Mouse (Mus musculus): ENCODE measurements around the gene Heatr6.

The Heatr6 gene

GRCm38 (mm10) chr11:83747376-83748265 is 5.9 kb upstream of the Heatr6 start:
- DNase-seq (ENCODE audit: low spot score): no peak

GRCm38 (mm10) chr11:83754227-83754626 is 731 bp downstream of the Heatr6 start:
- no peak for DNase-seq (ENCODE audit: low spot score)

GRCm38 (mm10) chr11:83767306-83767705 is 13.8 kb downstream of the Heatr6 start:
- DNase-seq (ENCODE audit: low spot score): no peak

GRCm38 (mm10) chr11:83768976-83769375 is 15.5 kb downstream of the Heatr6 start:
- DNase-seq (ENCODE audit: low spot score): no peak

- DNase-seq (ENCODE audit: low spot score): no peak
Measured at GRCm38 (mm10) chr11:83771014-83771413, 17.5 kb downstream of the Heatr6 start.

GRCm38 (mm10) chr11:83772341-83772740 is 18.8 kb downstream of the Heatr6 start:
- DNase-seq (ENCODE audit: low spot score): no peak

- no peak for DNase-seq (ENCODE audit: low spot score)
Measured at GRCm38 (mm10) chr11:83773691-83774090, 20.2 kb downstream of the Heatr6 start.

GRCm38 (mm10) chr11:83774324-83774723 is 20.8 kb downstream of the Heatr6 start:
- no peak for DNase-seq (ENCODE audit: low spot score)

- DNase-seq (ENCODE audit: low spot score): no peak
Measured at GRCm38 (mm10) chr11:83776798-83777197, 23.3 kb downstream of the Heatr6 start.

GRCm38 (mm10) chr11:83783931-83784600 is 30.6 kb downstream of the Heatr6 start:
- DNase-seq (ENCODE audit: low spot score): no peak

- peak; percentile 6 for DNase-seq (ENCODE audit: low spot score)
Measured at GRCm38 (mm10) chr11:83784661-83785060, 31.2 kb downstream of the Heatr6 start.

GRCm38 (mm10) chr11:83785366-83785765 is 31.9 kb downstream of the Heatr6 start:
- peak; percentile 87 for DNase-seq (ENCODE audit: low spot score)

- DNase-seq (ENCODE audit: low spot score): no peak
Measured at GRCm38 (mm10) chr11:83786835-83787234, 33.3 kb downstream of the Heatr6 start.

- DNase-seq (ENCODE audit: low spot score): no peak
Measured at GRCm38 (mm10) chr11:83787401-83788021, 34.0 kb downstream of the Heatr6 start.

GRCm38 (mm10) chr11:83788331-83788730 is 34.8 kb downstream of the Heatr6 start:
- DNase-seq (ENCODE audit: low spot score): no peak

GRCm38 (mm10) chr11:83789259-83789658 is 35.8 kb downstream of the Heatr6 start:
- DNase-seq (ENCODE audit: low spot score): no peak

GRCm38 (mm10) chr11:83791133-83791532 is 37.6 kb downstream of the Heatr6 start:
- no peak for DNase-seq (ENCODE audit: low spot score)

GRCm38 (mm10) chr11:83792316-83792914 is 38.9 kb downstream of the Heatr6 start:
- DNase-seq (ENCODE audit: low spot score): no peak

GRCm38 (mm10) chr11:83793264-83793663 is 39.8 kb downstream of the Heatr6 start:
- DNase-seq (ENCODE audit: low spot score): no peak

GRCm38 (mm10) chr11:83796112-83796511 is 42.6 kb downstream of the Heatr6 start:
- no peak for DNase-seq (ENCODE audit: low spot score)

- no peak for DNase-seq (ENCODE audit: low spot score)
Measured at GRCm38 (mm10) chr11:83796980-83797608, 43.6 kb downstream of the Heatr6 start.

- no peak for DNase-seq (ENCODE audit: low spot score)
Measured at GRCm38 (mm10) chr11:83799871-83800430, 46.5 kb downstream of the Heatr6 start.

Data from embryo, embryonic 10.5 days (tissue).